Mouse (Mus musculus): ENCODE measurements at regions not wholly inside any gene's neighbourhood (a gene's known extent, or its start where the extent isn't known, plus 50 kb on each side); places are given as distances from the start of the nearest gene placed in this dataset.

GRCm38 (mm10) chr5:118841210-118842016 is 280.9 kb downstream of the Med13l start:
- Histone ChIP-seq H3K4me1 (ENCODE audit: control insufficient read depth, insufficient read depth, low read length) (no peaks in the 10 kb centered on the region), H3K27ac (ENCODE audit: insufficient read depth, low read depth, low read length) (no peak overlapping the region), H3K4me3 (ENCODE audit: insufficient read depth, low read depth, low read length) (no peak overlapping the region)
- TF ChIP-seq POLR2A (IDR thresholded peaks at IDR 0.05; ENCODE audit: insufficient read depth, low read depth, low read length) (no peak), CTCF (IDR thresholded peaks at IDR 0.05; ENCODE audit: insufficient read depth, low read depth, low read length) (no peak)
- 70% methylated on average over 21 of the region's 21 CpGs for WGBS

- no peaks in the 10 kb centered on the region for H3K4me1 ChIP-seq (ENCODE audit: control insufficient read depth, insufficient read depth, low read length)
- no peak overlapping the region for H3K27ac ChIP-seq (ENCODE audit: insufficient read depth, low read depth, low read length)
- 47% methylated on average over 10 of the region's 10 CpGs for WGBS
- no peak overlapping the region for H3K4me3 ChIP-seq (ENCODE audit: insufficient read depth, low read depth, low read length)
- TF ChIP-seq CTCF (IDR thresholded peaks at IDR 0.05; ENCODE audit: insufficient read depth, low read depth, low read length) (no peak), POLR2A (IDR thresholded peaks at IDR 0.05; ENCODE audit: insufficient read depth, low read depth, low read length) (no peak)
These were observed 281.5 kb downstream of the Med13l start for GRCm38 (mm10) chr5:118842017-118842396.

- Histone ChIP-seq H3K27ac (ENCODE audit: insufficient read depth, low read depth, low read length) (no peak overlapping the region), H3K4me1 (ENCODE audit: control insufficient read depth, insufficient read depth, low read length) (no peaks in the 10 kb centered on the region), H3K4me3 (ENCODE audit: insufficient read depth, low read depth, low read length) (no peak overlapping the region)
- TF ChIP-seq POLR2A (IDR thresholded peaks at IDR 0.05; ENCODE audit: insufficient read depth, low read depth, low read length) (no peak), CTCF (IDR thresholded peaks at IDR 0.05; ENCODE audit: insufficient read depth, low read depth, low read length) (no peak)
- 52% methylated on average over 12 of the region's 12 CpGs for WGBS
These were observed 296.5 kb downstream of the Med13l start for GRCm38 (mm10) chr5:118857001-118857400.

GRCm38 (mm10) chr5:118861143-118861847 is 300.8 kb downstream of the Med13l start:
- WGBS, result 86% methylated on average over 13 of the region's 13 CpGs
- H3K27ac ChIP-seq (ENCODE audit: insufficient read depth, low read depth, low read length), result no peak overlapping the region
- no peak for TF ChIP-seq CTCF (IDR thresholded peaks at IDR 0.05; ENCODE audit: insufficient read depth, low read depth, low read length)
- no peak for TF ChIP-seq POLR2A (IDR thresholded peaks at IDR 0.05; ENCODE audit: insufficient read depth, low read depth, low read length)
- H3K4me1 ChIP-seq (ENCODE audit: control insufficient read depth, insufficient read depth, low read length), result no peaks in the 10 kb centered on the region
- no peak overlapping the region for H3K4me3 ChIP-seq (ENCODE audit: insufficient read depth, low read depth, low read length)

GRCm38 (mm10) chr5:118867511-118867910 is 307.0 kb downstream of the Med13l start:
- 89% methylated on average over 5 of the region's 5 CpGs for WGBS

GRCm38 (mm10) chr5:118869330-118869729 is 308.9 kb downstream of the Med13l start:
- TF ChIP-seq CTCF (IDR thresholded peaks at IDR 0.05; ENCODE audit: insufficient read depth, low read depth, low read length), result no peak
- TF ChIP-seq POLR2A (IDR thresholded peaks at IDR 0.05; ENCODE audit: insufficient read depth, low read depth, low read length), result no peak
- Histone ChIP-seq H3K4me3 (ENCODE audit: insufficient read depth, low read depth, low read length) (no peak overlapping the region), H3K27ac (ENCODE audit: insufficient read depth, low read depth, low read length) (no peak overlapping the region), H3K4me1 (ENCODE audit: control insufficient read depth, insufficient read depth, low read length) (no peaks in the 10 kb centered on the region)
- WGBS, result 72% methylated on average over 9 of the region's 9 CpGs

More at GRCm38 (mm10) chr5:118867511-118867910, 307.0 kb downstream of the Med13l start:
- Histone ChIP-seq H3K4me1 (ENCODE audit: control insufficient read depth, insufficient read depth, low read length) (no peaks in the 10 kb centered on the region), H3K4me3 (ENCODE audit: insufficient read depth, low read depth, low read length) (no peak overlapping the region), H3K27ac (ENCODE audit: insufficient read depth, low read depth, low read length) (no peak overlapping the region)
- TF ChIP-seq POLR2A (IDR thresholded peaks at IDR 0.05; ENCODE audit: insufficient read depth, low read depth, low read length) (no peak), CTCF (IDR thresholded peaks at IDR 0.05; ENCODE audit: insufficient read depth, low read depth, low read length) (no peak)

- H3K4me3 ChIP-seq (ENCODE audit: insufficient read depth, low read depth, low read length), result no peak overlapping the region
- WGBS, result 48% methylated on average over 7 of the region's 7 CpGs
- H3K4me1 ChIP-seq (ENCODE audit: control insufficient read depth, insufficient read depth, low read length), result 0 out of 2 replicates have a peak, but pooled peaks cover 2% of the 10 kb centered on the region
- H3K27ac ChIP-seq (ENCODE audit: insufficient read depth, low read depth, low read length), result no peak overlapping the region
- TF ChIP-seq POLR2A (IDR thresholded peaks at IDR 0.05; ENCODE audit: insufficient read depth, low read depth, low read length) (no peak), CTCF (IDR thresholded peaks at IDR 0.05; ENCODE audit: insufficient read depth, low read depth, low read length) (no peak)
These were observed 313.4 kb downstream of the Med13l start for GRCm38 (mm10) chr5:118873871-118874270.

- WGBS, result 61% methylated on average over 10 of the region's 10 CpGs
These were observed 314.7 kb downstream of the Med13l start for GRCm38 (mm10) chr5:118875096-118875637.

More at GRCm38 (mm10) chr5:118875096-118875637, 314.7 kb downstream of the Med13l start:
- no peak overlapping the region for H3K4me3 ChIP-seq (ENCODE audit: insufficient read depth, low read depth, low read length)
- H3K27ac ChIP-seq (ENCODE audit: insufficient read depth, low read depth, low read length), result no peak overlapping the region
- peaks cover 3% of the 10 kb centered on the region; the same call in 1 of the 2 replicates for H3K4me1 ChIP-seq (ENCODE audit: control insufficient read depth, insufficient read depth, low read length)
- no peak for TF ChIP-seq POLR2A (IDR thresholded peaks at IDR 0.05; ENCODE audit: insufficient read depth, low read depth, low read length)
- TF ChIP-seq CTCF (IDR thresholded peaks at IDR 0.05; ENCODE audit: insufficient read depth, low read depth, low read length), result no peak
